Mouse (Mus musculus): ENCODE results near the gene Clstn2. TPM values are rescaled to one million over a fixed set of nuclear protein-coding genes. Genes with fewer than 3 reads are reported as not detected.

The Clstn2 gene
- polyA plus RNA-seq, 1 experiment from 2014 or later: 25.2 TPM

GRCm38 (mm10) chr9:98025548-98025947 lies 7.4 kb downstream of the Clstn2 start:
- H3K27ac ChIP-seq (ENCODE audit: low read depth, low read length): no peak overlapping the region
- no peaks in the 10 kb centered on the region for H3K36me3 ChIP-seq (ENCODE audit: control insufficient read depth, insufficient read depth, low read length)
- no peak overlapping the region for H3K4me2 ChIP-seq (ENCODE audit: low read depth, low read length)
- no peak for ATAC-seq (ENCODE audit: low read depth)
- no peak overlapping the region for H3K9ac ChIP-seq (replicated peaks; ENCODE audit: low read depth, low read length)
- H3K9me3 ChIP-seq (ENCODE audit: control insufficient read depth, low read length): no peaks in the 10 kb centered on the region
- no peaks in the 10 kb centered on the region for H3K4me1 ChIP-seq (ENCODE audit: control insufficient read depth, insufficient read depth, low read length)
- H3K4me3 ChIP-seq (ENCODE audit: low read depth, low read length): no peak overlapping the region
- 50% methylated on average over 3 of the region's 3 CpGs for WGBS
- no peaks in the 10 kb centered on the region for H3K27me3 ChIP-seq (ENCODE audit: control insufficient read depth, insufficient read depth, low read length)

DNA sequence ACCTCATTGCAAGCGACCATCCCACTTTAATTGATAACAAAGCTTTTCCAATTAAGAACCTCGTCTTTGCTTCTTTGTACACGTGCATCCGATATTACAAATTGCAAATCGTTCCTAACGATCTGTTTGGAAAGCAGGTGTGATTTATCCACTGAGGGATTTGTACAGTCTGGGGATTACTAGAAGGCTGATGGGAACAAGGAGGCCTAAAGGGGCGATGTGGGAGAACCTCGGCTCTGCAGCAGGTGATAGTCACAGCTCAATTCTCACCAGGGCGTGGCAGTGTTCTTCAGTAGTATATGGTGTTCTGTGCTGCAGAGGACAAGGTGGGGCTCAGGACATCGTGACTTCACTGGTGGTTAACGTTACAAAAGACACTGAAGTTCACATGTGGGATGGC lies 9.9 kb downstream of the Clstn2 start:
- H3K4me2 ChIP-seq (ENCODE audit: low read depth, low read length): no peak overlapping the region
- no peaks in the 10 kb centered on the region for H3K4me1 ChIP-seq (ENCODE audit: control insufficient read depth, insufficient read depth, low read length)
- no peak overlapping the region for H3K9ac ChIP-seq (replicated peaks; ENCODE audit: low read depth, low read length)
- no peak overlapping the region for H3K4me3 ChIP-seq (ENCODE audit: low read depth, low read length)
- H3K9me3 ChIP-seq (ENCODE audit: control insufficient read depth, low read length): no peaks in the 10 kb centered on the region
- H3K27ac ChIP-seq (ENCODE audit: low read depth, low read length): no peak overlapping the region
- ATAC-seq (ENCODE audit: low read depth): no peak
- no peaks in the 10 kb centered on the region for H3K27me3 ChIP-seq (ENCODE audit: control insufficient read depth, insufficient read depth, low read length)
- 80% methylated on average over 11 of the region's 11 CpGs for WGBS
- H3K36me3 ChIP-seq (ENCODE audit: control insufficient read depth, insufficient read depth, low read length): no peaks in the 10 kb centered on the region

GRCm38 (mm10) chr9:98019876-98020275 lies 13.1 kb downstream of the Clstn2 start:
- no peaks in the 10 kb centered on the region for H3K36me3 ChIP-seq (ENCODE audit: control insufficient read depth, insufficient read depth, low read length)
- no peak overlapping the region for H3K4me3 ChIP-seq (ENCODE audit: low read depth, low read length)
- 85% methylated on average over 2 of the region's 2 CpGs for WGBS
- H3K27me3 ChIP-seq (ENCODE audit: control insufficient read depth, insufficient read depth, low read length): no peaks in the 10 kb centered on the region
- no peak overlapping the region for H3K27ac ChIP-seq (ENCODE audit: low read depth, low read length)
- no peak for ATAC-seq (ENCODE audit: low read depth)
- H3K9me3 ChIP-seq (ENCODE audit: control insufficient read depth, low read length): no peaks in the 10 kb centered on the region
- H3K4me1 ChIP-seq (ENCODE audit: control insufficient read depth, insufficient read depth, low read length): no peaks in the 10 kb centered on the region
- H3K9ac ChIP-seq (replicated peaks; ENCODE audit: low read depth, low read length): no peak overlapping the region
- H3K4me2 ChIP-seq (ENCODE audit: low read depth, low read length): no peak overlapping the region

DNA sequence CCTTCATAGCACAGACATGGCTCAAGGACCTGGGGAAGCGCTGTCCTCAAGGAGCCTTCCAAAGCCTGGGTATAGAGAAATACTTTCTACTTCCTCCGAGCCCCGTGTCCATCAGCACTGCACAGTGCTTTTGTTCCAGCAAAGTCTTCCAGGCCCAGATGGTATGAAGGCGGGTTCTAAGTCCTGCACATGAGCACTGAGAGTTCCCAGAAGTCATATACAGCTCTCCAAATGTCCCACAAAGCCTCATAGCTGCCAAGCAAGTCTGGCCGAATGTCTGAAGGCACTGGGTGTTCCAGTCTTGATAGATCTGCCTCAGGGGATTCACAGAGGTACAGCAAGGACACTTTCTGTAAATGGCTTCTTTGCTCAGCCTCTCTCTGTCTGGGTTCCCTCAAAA lies 14.3 kb downstream of the Clstn2 start:
- WGBS: 88% methylated on average over 5 of the region's 5 CpGs

GRCm38 (mm10) chr9:98016576-98016975 lies 16.4 kb downstream of the Clstn2 start:
- Histone ChIP-seq H3K4me3 (ENCODE audit: low read depth, low read length) (no peak overlapping the region), H3K27me3 (ENCODE audit: control insufficient read depth, insufficient read depth, low read length) (no peaks in the 10 kb centered on the region), H3K9ac (replicated peaks; ENCODE audit: low read depth, low read length) (no peak overlapping the region), H3K4me1 (ENCODE audit: control insufficient read depth, insufficient read depth, low read length) (no peaks in the 10 kb centered on the region), H3K9me3 (ENCODE audit: control insufficient read depth, low read length) (no peaks in the 10 kb centered on the region), H3K4me2 (ENCODE audit: low read depth, low read length) (no peak overlapping the region), H3K36me3 (ENCODE audit: control insufficient read depth, insufficient read depth, low read length) (no peaks in the 10 kb centered on the region), H3K27ac (ENCODE audit: low read depth, low read length) (no peak overlapping the region)
- WGBS: 69% methylated on average over 5 of the region's 5 CpGs
- no peak for ATAC-seq (ENCODE audit: low read depth)

More for the DNA sequence above, 14.3 kb downstream of the Clstn2 start:
- Histone ChIP-seq H3K4me1 (ENCODE audit: control insufficient read depth, insufficient read depth, low read length) (no peaks in the 10 kb centered on the region), H3K27me3 (ENCODE audit: control insufficient read depth, insufficient read depth, low read length) (no peaks in the 10 kb centered on the region), H3K27ac (ENCODE audit: low read depth, low read length) (no peak overlapping the region), H3K36me3 (ENCODE audit: control insufficient read depth, insufficient read depth, low read length) (no peaks in the 10 kb centered on the region), H3K4me3 (ENCODE audit: low read depth, low read length) (no peak overlapping the region), H3K9me3 (ENCODE audit: control insufficient read depth, low read length) (no peaks in the 10 kb centered on the region), H3K4me2 (ENCODE audit: low read depth, low read length) (no peak overlapping the region), H3K9ac (replicated peaks; ENCODE audit: low read depth, low read length) (no peak overlapping the region)
- no peak for ATAC-seq (ENCODE audit: low read depth)

- H3K9ac ChIP-seq (replicated peaks; ENCODE audit: low read depth, low read length): no peak overlapping the region
- 77% methylated on average over 5 of the region's 5 CpGs for WGBS
- H3K4me2 ChIP-seq (ENCODE audit: low read depth, low read length): no peak overlapping the region
- H3K9me3 ChIP-seq (ENCODE audit: control insufficient read depth, low read length): no peaks in the 10 kb centered on the region
- H3K36me3 ChIP-seq (ENCODE audit: control insufficient read depth, insufficient read depth, low read length): no peaks in the 10 kb centered on the region
- H3K4me3 ChIP-seq (ENCODE audit: low read depth, low read length): no peak overlapping the region
- no peak; the same call in 1 of the 2 replicates for ATAC-seq (ENCODE audit: low read depth)
- 0 out of 2 replicates have a peak, but pooled peaks cover 8% of the 10 kb centered on the region for H3K4me1 ChIP-seq (ENCODE audit: control insufficient read depth, insufficient read depth, low read length)
- H3K27me3 ChIP-seq (ENCODE audit: control insufficient read depth, insufficient read depth, low read length): no peaks in the 10 kb centered on the region
- H3K27ac ChIP-seq (ENCODE audit: low read depth, low read length): no peak overlapping the region
Observed at GRCm38 (mm10) chr9:97996349-97996748, 36.6 kb downstream of the Clstn2 start.

- Histone ChIP-seq H3K4me3 (ENCODE audit: low read depth, low read length) (no peak overlapping the region), H3K27ac (ENCODE audit: low read depth, low read length) (no peak overlapping the region), H3K27me3 (ENCODE audit: control insufficient read depth, insufficient read depth, low read length) (no peaks in the 10 kb centered on the region), H3K4me2 (ENCODE audit: low read depth, low read length) (no peak overlapping the region), H3K9me3 (ENCODE audit: control insufficient read depth, low read length) (no peaks in the 10 kb centered on the region), H3K36me3 (ENCODE audit: control insufficient read depth, insufficient read depth, low read length) (no peaks in the 10 kb centered on the region), H3K4me1 (ENCODE audit: control insufficient read depth, insufficient read depth, low read length) (0 out of 2 replicates have a peak, but pooled peaks cover 8% of the 10 kb centered on the region), H3K9ac (replicated peaks; ENCODE audit: low read depth, low read length) (no peak overlapping the region)
- WGBS: 57% methylated on average over 4 of the region's 4 CpGs
- ATAC-seq (ENCODE audit: low read depth): no peak; the same call in 1 of the 2 replicates
Observed at GRCm38 (mm10) chr9:97995723-97996122, 37.3 kb downstream of the Clstn2 start.

- Histone ChIP-seq H3K36me3 (ENCODE audit: control insufficient read depth, insufficient read depth, low read length) (no peaks in the 10 kb centered on the region), H3K4me1 (ENCODE audit: control insufficient read depth, insufficient read depth, low read length) (0 out of 2 replicates have a peak, but pooled peaks cover 8% of the 10 kb centered on the region), H3K27me3 (ENCODE audit: control insufficient read depth, insufficient read depth, low read length) (no peaks in the 10 kb centered on the region), H3K4me2 (ENCODE audit: low read depth, low read length) (no peak overlapping the region), H3K4me3 (ENCODE audit: low read depth, low read length) (no peak overlapping the region), H3K27ac (ENCODE audit: low read depth, low read length) (no peak overlapping the region), H3K9ac (replicated peaks; ENCODE audit: low read depth, low read length) (no peak overlapping the region), H3K9me3 (ENCODE audit: control insufficient read depth, low read length) (no peaks in the 10 kb centered on the region)
- no peak for ATAC-seq (ENCODE audit: low read depth)
- 61% methylated on average over 4 of the region's 4 CpGs for WGBS
Observed at GRCm38 (mm10) chr9:97992131-97992530, 40.9 kb downstream of the Clstn2 start.

DNA sequence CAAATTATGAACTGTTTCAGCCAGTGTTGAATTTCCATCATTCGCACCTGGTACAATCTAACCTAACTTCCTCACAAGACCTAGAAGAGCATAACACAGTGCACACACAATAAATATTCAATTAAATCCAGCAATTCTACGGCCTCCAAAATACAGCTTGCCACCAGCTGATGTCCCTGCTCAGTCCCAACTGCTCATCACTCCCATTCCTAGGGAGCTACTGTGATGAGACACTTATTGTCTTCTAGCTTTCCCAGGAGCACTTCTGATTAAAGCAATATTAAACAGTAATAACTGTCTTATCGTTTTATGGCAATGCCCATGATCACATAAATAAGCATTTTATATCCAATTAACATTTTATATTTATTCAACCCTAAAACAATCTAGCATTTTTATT lies 55.6 kb downstream of the Clstn2 start:
- Histone ChIP-seq H3K4me1 (ENCODE audit: control insufficient read depth, insufficient read depth, low read length) (no peaks in the 10 kb centered on the region; the same call in 1 of the 2 replicates), H3K27ac (ENCODE audit: low read depth, low read length) (no peak overlapping the region), H3K4me2 (ENCODE audit: low read depth, low read length) (no peak overlapping the region), H3K9ac (replicated peaks; ENCODE audit: low read depth, low read length) (no peak overlapping the region), H3K36me3 (ENCODE audit: control insufficient read depth, insufficient read depth, low read length) (no peaks in the 10 kb centered on the region), H3K27me3 (ENCODE audit: control insufficient read depth, insufficient read depth, low read length) (no peaks in the 10 kb centered on the region), H3K9me3 (ENCODE audit: control insufficient read depth, low read length) (no peaks in the 10 kb centered on the region), H3K4me3 (ENCODE audit: low read depth, low read length) (no peak overlapping the region)
- peak; percentile 56; the same call in 1 of the 2 replicates for ATAC-seq (ENCODE audit: low read depth)
- 56% methylated on average over 3 of the region's 3 CpGs for WGBS

All from neural tube, embryonic 14.5 days (tissue).